Mouse (Mus musculus) embryonic fibroblast, embryonic 13.5 days (primary cell): ENCODE results near the gene Slc22a14.

Experiments
- CTCF ChIP-seq: IDR thresholded peaks from 2 replicates; pipeline ENCODE4 v1.5.1; 2011; ENCODE audit warnings: mild to moderate bottlenecking, control low read depth, low read length, moderate library complexity, borderline replicate concordance; ENCODE audit not compliant: insufficient read depth
- POLR2A ChIP-seq: IDR thresholded peaks from 2 replicates; pipeline ENCODE4 v1.6.1; 2011; ENCODE audit warnings: low read depth, mild to moderate bottlenecking, control low read depth, low read length, moderate library complexity

GRCm38 (mm10) chr9:119363229-119363628 is 2.1 kb downstream of the Slc22a14 start:
- TF ChIP-seq CTCF (no peak), POLR2A (no peak)
